Mouse (Mus musculus) stomach, postnatal 0 days (tissue): ENCODE data around the gene Ppp2r3d. TPM values are rescaled to one million over a fixed set of nuclear protein-coding genes. Genes with fewer than 3 reads are reported as not detected.

Experiments used
- ATAC-seq: fragments of 200-750 bp; cut with Nextera tagmentation; 2 replicates; pipeline ENCODE4 v1.8.0; 2017; ENCODE audit not compliant: low FRiP score, low TSS enrichment
- DNase-seq: peaks from one replicate; pipeline ENCODE4 v3.0.0-alpha.2; 2016; ENCODE audit warnings: low spot score
- H3K27ac ChIP-seq: fragments of 300-500 bp; sonication (generic); replicated peaks from 2 replicates; pipeline ENCODE4 v1.5.1; 2014; ENCODE audit warnings: mild to moderate bottlenecking, control low read depth
- H3K27me3 ChIP-seq: fragments of 300-500 bp; sonication (generic); 2 replicates; pipeline ENCODE4 v1.6.1; 2014; ENCODE audit warnings: low read length; ENCODE audit not compliant: control insufficient read depth, insufficient read depth
- H3K36me3 ChIP-seq: fragments of 300-500 bp; sonication (generic); 2 replicates; pipeline ENCODE4 v1.6.1; 2014; ENCODE audit warnings: low read length, mixed read lengths; ENCODE audit not compliant: control insufficient read depth, insufficient read depth
- H3K4me1 ChIP-seq: fragments of 300-500 bp; sonication (generic); replicated peaks from 2 replicates; pipeline ENCODE4 v1.6.1; 2014; ENCODE audit warnings: antibody characterized with exemption; ENCODE audit not compliant: control insufficient read depth, insufficient read depth
- H3K4me2 ChIP-seq: fragments of 300-500 bp; sonication (generic); replicated peaks from 2 replicates; pipeline ENCODE4 v1.6.1; 2014; ENCODE audit warnings: low read depth, mild to moderate bottlenecking, control low read depth, moderate library complexity
- H3K4me3 ChIP-seq: fragments of 300-500 bp; sonication (generic); 2 replicates; pipeline ENCODE4 v1.5.1; 2014; ENCODE audit warnings: low read depth, low read length, control low read depth
- H3K9ac ChIP-seq: fragments of 300-500 bp; sonication (generic); 2 replicates; pipeline ENCODE4 v1.6.1; 2014; ENCODE audit warnings: mild to moderate bottlenecking, low read length, control low read depth, mixed read lengths
- H3K9me3 ChIP-seq: fragments of 300-500 bp; sonication (generic); 2 replicates; pipeline ENCODE4 v1.6.1; 2016; ENCODE audit warnings: low read length; ENCODE audit not compliant: control insufficient read depth
- CTCF ChIP-seq: IDR thresholded peaks from 2 replicates; pipeline ENCODE4 v1.5.1; 2016; ENCODE audit warnings: antibody characterized with exemption, low read depth, mild to moderate bottlenecking, moderate library complexity
- EP300 ChIP-seq: optimal IDR thresholded peaks from 2 replicates; pipeline ENCODE3; 2016; ENCODE audit warnings: antibody characterized with exemption
- WGBS: fragments of 180-500 bp; shearing (Covaris S2); extraction: QIAGEN DNeasy Blood & Tissue Kit; methylation state at CpG from one replicate; pipeline ENCODE4 v1.1.7; 2014; 5-methylcytosine and 5-hydroxymethylcytosine counted together
- polyA plus RNA-seq: library from polyadenylated mRNA; unstranded; fragments of >200 nt; fragmentation: Nextera tagmentation; extraction: Ambion mirVana; gene quantifications from 2 replicates; pipeline ENCODE4 v1.2.1, GENCODE M21; 2015

Gene Ppp2r3d
- polyA plus RNA-seq, 1 experiment from 2014 or later = 78.9 TPM

GRCm38 (mm10) chr9:124438686-124439346 is 37.9 kb downstream of the Ppp2r3d start:
- H3K4me3 ChIP-seq = no peak overlapping the region
- no peaks in the 10 kb centered on the region for H3K4me1 ChIP-seq
- peak; percentile 40; the same call in 1 of the 2 replicates for ATAC-seq
- DNase-seq = peak; percentile 29
- H3K36me3 ChIP-seq = peaks cover 12% of the 10 kb centered on the region
- TF ChIP-seq CTCF = no peak
- TF ChIP-seq EP300 = no peak
- H3K4me2 ChIP-seq = no peak overlapping the region
- no peak overlapping the region for H3K27ac ChIP-seq
- 95% methylated on average over 21 of the region's 22 CpGs for WGBS
- H3K27me3 ChIP-seq = no peaks in the 10 kb centered on the region
- H3K9ac ChIP-seq = no peak overlapping the region
- peaks cover 13% of the 10 kb centered on the region for H3K9me3 ChIP-seq

- DNase-seq (peak; percentile 96), ATAC-seq (peak; percentile 33)
- no peak for TF ChIP-seq EP300
- no peak for TF ChIP-seq CTCF
- no peaks in the 10 kb centered on the region for H3K4me1 ChIP-seq
- no peaks in the 10 kb centered on the region for H3K36me3 ChIP-seq
- WGBS = under 1% methylated on average over 41 of the region's 47 CpGs
- no peaks in the 10 kb centered on the region for H3K9me3 ChIP-seq
- H3K4me2 ChIP-seq = peak overlapping the region; percentile 64
- H3K4me3 ChIP-seq = peak overlapping the region; percentile 62
- no peaks in the 10 kb centered on the region for H3K27me3 ChIP-seq
- H3K27ac ChIP-seq = peak overlapping the region; percentile 99
- H3K9ac ChIP-seq = peak overlapping the region; percentile 76
Measured at GRCm38 (mm10) chr9:124425411-124425885, 51.2 kb downstream of the Ppp2r3d start.

GRCm38 (mm10) chr9:124424542-124425410 is 51.9 kb downstream of the Ppp2r3d start:
- peak; percentile 62 for ATAC-seq
- peak overlapping the region; percentile 68 for H3K4me3 ChIP-seq
- H3K36me3 ChIP-seq = no peaks in the 10 kb centered on the region
- H3K27ac ChIP-seq = peak overlapping the region; percentile 99
- under 1% methylated on average over 48 of the region's 48 CpGs for WGBS
- DNase-seq = peak; percentile 97
- no peaks in the 10 kb centered on the region for H3K4me1 ChIP-seq
- no peaks in the 10 kb centered on the region for H3K9me3 ChIP-seq
- peak overlapping the region; percentile 74; the same call in 1 of the 2 replicates for H3K4me2 ChIP-seq
- peak overlapping the region; percentile 83 for H3K9ac ChIP-seq
- H3K27me3 ChIP-seq = no peaks in the 10 kb centered on the region
- TF ChIP-seq CTCF (no peak), EP300 (peak; percentile 83)

- no peak for DNase-seq
- H3K4me3 ChIP-seq = peak overlapping the region; percentile 68
- H3K4me2 ChIP-seq = peak overlapping the region; percentile 74
- no peaks in the 10 kb centered on the region for H3K36me3 ChIP-seq
- H3K27me3 ChIP-seq = no peaks in the 10 kb centered on the region
- no peaks in the 10 kb centered on the region for H3K9me3 ChIP-seq
- peak overlapping the region; percentile 99 for H3K27ac ChIP-seq
- peak; percentile 22; the same call in 1 of the 2 replicates for ATAC-seq
- under 1% methylated on average over 27 of the region's 27 CpGs for WGBS
- peak overlapping the region; percentile 83 for H3K9ac ChIP-seq
- no peaks in the 10 kb centered on the region for H3K4me1 ChIP-seq
- TF ChIP-seq CTCF (no peak), EP300 (no peak)
Measured at GRCm38 (mm10) chr9:124424292-124424541, 52.5 kb downstream of the Ppp2r3d start.

- H3K27me3 ChIP-seq = no peaks in the 10 kb centered on the region
- peak overlapping the region; percentile 74 for H3K4me2 ChIP-seq
- no peaks in the 10 kb centered on the region for H3K36me3 ChIP-seq
- H3K4me3 ChIP-seq = peak overlapping the region; percentile 68
- peak overlapping the region; percentile 99 for H3K27ac ChIP-seq
- under 1% methylated on average over 74 of the region's 74 CpGs for WGBS
- DNase-seq (peak; percentile 97), ATAC-seq (peak; percentile 74)
- no peaks in the 10 kb centered on the region for H3K9me3 ChIP-seq
- H3K4me1 ChIP-seq = no peaks in the 10 kb centered on the region
- no peak for TF ChIP-seq CTCF
- TF ChIP-seq EP300 = no peak
- peak overlapping the region; percentile 83 for H3K9ac ChIP-seq
Measured at GRCm38 (mm10) chr9:124423552-124424291, 53.0 kb downstream of the Ppp2r3d start.
